Mouse (Mus musculus): ENCODE results near the gene Ddah1. TPM values are rescaled to one million over a fixed set of nuclear protein-coding genes. Genes with fewer than 3 reads are reported as not detected.

The Ddah1 gene
- total RNA-seq, 1 experiment from 2014 or later = 8.3 TPM

GRCm38 (mm10) chr3:145763642-145763972 lies 5.1 kb downstream of the Ddah1 start:
- DNase-seq = no peak

DNA sequence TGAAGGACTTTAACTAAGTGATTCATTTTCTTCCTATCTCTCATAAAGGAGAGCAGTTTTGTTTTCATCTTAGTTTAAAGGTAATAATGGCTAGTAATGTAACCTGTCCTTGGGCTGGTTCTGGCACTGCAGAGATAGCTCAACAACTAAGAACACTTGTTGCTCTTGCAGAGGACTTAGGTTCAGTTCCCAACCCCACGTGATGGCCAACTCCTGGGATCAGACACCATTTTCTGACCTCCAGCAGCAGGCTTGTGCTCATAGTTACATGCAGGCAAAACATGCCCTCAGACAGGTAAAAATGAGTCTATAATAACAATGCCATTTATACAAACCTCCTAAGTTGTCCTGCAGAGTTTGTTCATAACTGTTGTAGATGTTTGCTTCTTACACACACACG lies 5.9 kb downstream of the Ddah1 start:
- DNase-seq = no peak

DNA sequence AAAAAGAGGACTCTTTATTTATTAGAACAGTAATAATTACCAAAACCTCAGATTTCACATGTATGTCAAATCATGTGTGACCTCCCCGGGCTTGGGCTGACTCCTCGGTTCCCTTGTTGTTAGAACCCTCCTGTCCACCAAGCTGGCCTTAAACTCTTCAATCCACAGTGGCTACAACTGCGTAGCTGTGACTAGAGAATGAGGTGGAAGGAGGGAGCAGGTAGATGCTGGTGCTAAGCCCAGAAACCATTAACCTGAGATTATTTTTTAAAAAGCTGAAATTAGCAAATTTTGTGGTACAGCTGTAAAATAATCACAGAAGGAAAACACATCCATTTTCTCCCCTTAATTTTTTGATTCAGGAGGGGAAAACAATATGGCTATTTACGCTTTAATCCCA lies 10.0 kb downstream of the Ddah1 start:
- DNase-seq = no peak

- no peak for DNase-seq
These were observed 14.9 kb downstream of the Ddah1 start for GRCm38 (mm10) chr3:145773384-145773783.

GRCm38 (mm10) chr3:145774336-145774735 lies 15.9 kb downstream of the Ddah1 start:
- no peak for DNase-seq

GRCm38 (mm10) chr3:145775236-145775635 lies 16.8 kb downstream of the Ddah1 start:
- DNase-seq = no peak

GRCm38 (mm10) chr3:145775862-145776261 lies 17.4 kb downstream of the Ddah1 start:
- no peak for DNase-seq

DNA sequence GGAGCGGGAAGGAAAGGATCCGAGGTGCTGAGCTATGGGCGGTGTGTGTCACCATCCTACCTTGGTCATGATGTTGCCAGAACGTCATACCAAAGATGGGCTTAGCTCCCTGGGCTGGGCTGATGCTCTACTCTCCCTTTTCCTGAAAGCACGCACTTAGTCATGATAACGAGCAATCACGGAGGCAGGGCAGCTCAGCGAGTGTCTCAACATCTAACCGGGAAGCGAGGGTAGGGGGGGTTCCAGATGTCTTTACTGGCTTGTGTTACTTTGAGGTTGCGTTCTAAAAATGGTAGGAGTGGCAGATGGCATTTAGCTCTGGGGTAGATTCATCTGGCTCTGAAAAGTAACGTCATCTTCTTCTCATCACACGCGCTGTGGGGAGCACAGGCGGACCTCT lies 18.5 kb downstream of the Ddah1 start:
- no peak for DNase-seq

GRCm38 (mm10) chr3:145778406-145778922 lies 20.0 kb downstream of the Ddah1 start:
- no peak for DNase-seq

GRCm38 (mm10) chr3:145779279-145779973 lies 21.0 kb downstream of the Ddah1 start:
- DNase-seq = no peak

- no peak for DNase-seq
These were observed 22.4 kb downstream of the Ddah1 start for GRCm38 (mm10) chr3:145780784-145781442.

DNA sequence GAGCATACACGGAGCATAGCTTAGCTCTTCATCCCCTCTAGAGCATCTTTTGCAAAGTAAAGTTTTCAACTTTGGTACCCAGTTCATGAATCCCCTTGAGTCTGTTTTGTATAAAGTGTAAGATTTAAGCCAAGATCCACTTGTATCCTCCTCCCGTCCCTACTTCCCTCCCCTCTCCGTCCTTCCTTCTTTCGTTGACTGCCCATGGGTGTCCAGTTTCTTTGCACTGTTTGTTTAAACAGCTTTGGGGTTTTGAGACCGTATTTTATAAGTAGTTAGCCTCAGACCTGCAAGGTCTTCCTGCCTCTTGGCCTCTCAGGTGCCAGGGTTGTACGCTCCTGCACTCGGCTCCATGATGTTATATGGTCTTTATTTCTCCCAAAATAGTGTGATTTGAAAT lies 26.8 kb downstream of the Ddah1 start:
- DNase-seq = no peak

GRCm38 (mm10) chr3:145787303-145787702 lies 28.8 kb downstream of the Ddah1 start:
- DNase-seq = no peak

DNA sequence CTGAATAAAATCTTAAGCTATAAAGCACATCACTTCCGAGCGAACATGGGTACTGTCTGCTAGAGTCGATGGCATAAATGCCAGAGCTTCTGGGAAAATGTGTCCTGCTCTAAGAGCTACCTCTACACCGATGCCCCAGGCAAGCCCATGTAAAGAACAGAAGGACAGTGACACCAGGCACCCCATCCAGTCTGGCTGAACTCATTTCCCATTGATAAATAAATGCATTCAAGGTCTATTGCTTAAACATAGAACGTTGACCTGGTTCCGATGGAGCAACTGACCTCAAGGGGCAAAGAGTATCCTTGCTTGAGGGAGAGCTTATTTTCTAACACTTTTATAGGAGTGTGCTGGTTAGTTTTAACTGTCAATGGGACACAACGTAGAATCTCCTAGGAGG lies 30.6 kb downstream of the Ddah1 start:
- DNase-seq = no peak

DNA sequence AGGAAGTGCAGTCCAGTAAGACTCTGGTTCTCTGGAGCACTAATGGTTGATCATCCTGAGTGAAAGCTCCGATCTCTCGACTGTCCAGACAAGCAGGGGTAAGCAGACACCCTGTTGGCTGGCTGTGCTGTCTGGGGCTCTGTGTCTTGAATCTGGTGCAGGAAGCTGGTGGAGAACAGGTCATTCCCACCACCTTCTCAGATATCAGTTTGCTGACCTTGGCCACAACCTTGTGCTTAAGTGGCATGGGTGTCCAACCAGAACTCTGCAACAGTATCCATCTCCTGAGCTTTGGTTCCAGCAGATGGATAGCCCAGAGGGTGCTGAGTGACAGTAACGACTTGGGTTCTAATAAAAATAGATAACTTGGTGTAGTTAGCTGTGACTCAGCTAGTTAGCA lies 31.8 kb downstream of the Ddah1 start:
- DNase-seq = no peak

DNA sequence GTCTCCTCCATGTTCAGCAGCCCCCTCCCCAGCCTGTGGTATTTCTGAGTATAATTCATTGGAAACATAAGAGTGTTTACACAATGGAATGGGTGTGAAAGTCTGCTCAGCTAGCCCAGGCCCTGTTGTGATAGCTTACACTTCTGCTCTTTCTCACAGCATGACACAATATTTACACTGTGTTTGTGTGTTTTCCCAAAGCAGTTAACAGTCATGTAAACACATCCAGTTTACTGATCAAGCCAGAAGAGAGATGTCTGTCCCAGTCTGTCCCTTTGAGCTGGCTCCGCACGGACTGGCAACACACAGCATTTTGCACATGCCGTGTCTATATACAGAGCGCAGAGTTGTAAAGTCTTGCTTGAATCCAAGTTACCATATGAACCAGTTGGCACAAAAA lies 32.2 kb downstream of the Ddah1 start:
- no peak for DNase-seq

GRCm38 (mm10) chr3:145794355-145794754 lies 35.9 kb downstream of the Ddah1 start:
- no peak for DNase-seq

DNA sequence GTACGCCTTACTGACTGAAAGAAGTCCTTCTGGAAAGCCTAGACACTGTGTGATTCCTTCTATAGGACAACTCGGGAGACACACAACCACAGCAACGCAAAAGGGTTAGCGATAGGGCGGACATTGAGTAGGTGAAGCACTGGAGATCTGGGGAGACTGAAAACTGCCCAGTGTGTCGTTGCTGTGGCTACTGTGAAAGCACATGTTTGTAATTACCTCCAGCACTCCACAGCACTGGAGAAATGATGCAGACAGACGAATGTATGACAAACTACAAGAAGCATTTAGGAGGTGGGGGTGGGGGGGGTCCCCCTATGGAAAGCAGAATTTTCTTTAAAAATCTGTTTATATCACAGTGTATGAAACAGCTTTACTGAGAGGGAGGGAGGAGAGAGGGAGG lies 37.4 kb downstream of the Ddah1 start:
- DNase-seq = no peak

DNA sequence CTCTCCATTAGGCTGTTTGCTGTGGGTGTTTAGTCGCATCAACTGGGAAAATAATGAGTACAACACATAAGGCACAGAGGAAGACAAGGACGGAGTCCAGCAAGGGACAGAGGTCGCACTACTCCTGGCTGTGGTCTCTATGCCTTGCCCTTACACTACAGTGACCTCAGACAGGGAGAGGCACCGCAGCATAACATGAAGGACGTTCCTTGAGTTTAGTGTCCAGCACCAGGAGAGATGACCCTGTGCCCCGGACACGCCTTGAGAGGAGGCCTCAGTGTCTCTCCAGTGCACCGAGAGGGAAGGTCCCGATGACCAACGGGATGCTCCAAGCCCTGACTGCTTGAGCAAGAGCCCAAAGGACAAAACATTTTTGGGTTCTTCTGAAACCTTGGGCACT lies 39.6 kb downstream of the Ddah1 start:
- no peak for DNase-seq

DNA sequence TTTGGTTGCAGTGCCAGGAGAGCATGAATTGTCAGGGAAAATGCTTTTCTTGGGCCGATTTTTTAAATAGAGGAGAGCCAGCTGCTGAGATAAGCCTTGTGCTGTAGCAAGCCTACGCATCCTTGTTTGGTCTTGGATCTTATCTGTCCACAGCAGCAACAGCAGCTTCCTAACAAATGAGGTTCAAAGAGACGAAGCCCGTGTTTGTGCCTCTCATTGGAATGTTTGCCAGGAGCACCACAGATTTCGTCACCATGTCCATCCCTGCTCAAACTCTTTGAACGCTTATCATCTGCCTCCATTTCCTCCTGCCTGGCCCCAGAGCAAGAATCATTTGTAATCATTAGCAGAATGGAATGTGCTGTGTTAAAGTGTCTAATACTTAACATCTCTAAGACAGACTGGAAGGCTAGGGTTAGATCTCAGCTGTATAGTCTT lies 40.3 kb downstream of the Ddah1 start:
- DNase-seq = peak; percentile 27

DNA sequence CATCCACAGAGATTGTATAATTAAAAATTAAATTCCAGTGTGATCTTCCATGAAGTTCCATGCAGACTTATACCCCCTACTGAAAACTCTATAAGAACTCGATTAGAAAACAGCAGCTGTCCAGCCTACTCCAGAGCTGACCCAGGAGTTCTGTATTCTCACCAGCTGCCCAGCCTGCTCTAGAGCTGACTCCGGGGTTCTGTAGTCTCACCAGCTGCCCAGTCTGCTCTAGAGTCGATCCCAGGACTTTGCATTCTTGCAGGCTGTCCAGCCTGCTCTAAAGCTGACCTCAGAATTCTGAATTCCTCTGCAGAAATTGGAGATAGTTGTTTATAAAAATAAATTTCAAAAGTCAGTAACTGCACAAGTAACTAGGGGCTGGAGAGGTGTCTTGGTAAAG lies 40.9 kb downstream of the Ddah1 start:
- DNase-seq = no peak

GRCm38 (mm10) chr3:145802106-145802505 lies 43.6 kb downstream of the Ddah1 start:
- DNase-seq = no peak

- DNase-seq = no peak
These were observed 47.4 kb downstream of the Ddah1 start for GRCm38 (mm10) chr3:145805848-145806247.

DNA sequence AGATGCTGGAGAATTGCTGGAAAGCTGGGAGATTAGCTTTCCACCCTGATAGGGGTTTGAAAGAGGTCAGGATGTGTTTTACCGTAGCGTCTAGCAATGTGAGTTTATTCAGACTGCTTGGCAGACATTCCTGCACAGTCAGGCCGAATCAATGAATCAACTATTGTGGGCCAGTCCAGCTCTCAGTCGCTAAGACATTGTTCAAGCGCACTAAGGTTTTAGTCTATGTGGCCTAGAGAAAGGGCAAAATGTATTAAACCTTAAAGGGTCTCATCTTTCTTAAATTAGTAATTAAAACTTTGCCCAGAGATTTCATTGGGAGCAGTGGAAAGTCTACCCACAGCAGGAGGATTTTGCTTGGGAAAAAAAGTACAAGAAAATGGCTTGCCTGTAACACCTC lies 48.0 kb downstream of the Ddah1 start:
- no peak for DNase-seq

Data from adrenal gland, postnatal 14 days (tissue).